Comparison of ENCODE assay signal across 28 mouse cellular contexts in the genomic region with DNA sequence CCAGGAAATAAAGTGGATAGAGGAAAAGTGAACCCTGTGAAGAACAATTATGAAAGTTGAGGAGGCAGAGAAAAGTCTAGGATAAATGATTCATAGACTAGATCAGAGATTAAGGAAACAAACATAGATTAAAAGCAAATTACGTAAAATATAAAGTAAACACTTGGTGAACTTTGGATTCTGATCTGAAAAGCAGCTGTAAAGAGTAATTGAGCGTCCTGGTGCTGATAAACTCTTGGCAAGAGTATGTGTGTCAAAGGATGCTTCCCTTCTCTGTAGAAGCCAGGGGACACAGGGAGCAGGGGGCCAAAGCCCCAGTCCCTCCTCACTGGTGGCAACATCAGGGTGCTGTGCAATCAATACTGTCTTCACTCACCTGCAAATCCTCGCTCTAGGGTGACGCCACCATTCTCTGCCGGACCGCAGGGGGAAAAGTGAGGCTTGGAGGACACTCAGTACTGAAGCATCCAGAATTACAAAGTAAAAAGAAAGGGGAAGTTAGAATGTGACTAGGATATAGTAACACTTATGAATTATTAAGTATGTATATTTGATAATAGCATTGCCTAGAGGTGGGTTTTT.
DNase-seq lines count a peak whose midpoint lies in the region; ATAC-seq and TF ChIP-seq lines count a peak whose summit lies in the region.
"Had no signal": no experiment of that assay in that cellular context is flagged by ENCODE, and none has a peak within 500 bp of the region (broad histone marks: within the 10 kb centered on the region; RNA-seq: fewer than 3 reads in every experiment).

No protein-coding gene starts in this region.

- no peak for TF ChIP-seq POLR2A in MEL (IDR thresholded peaks at IDR 0.05; ENCODE audit: control insufficient read depth in 1 of 2, insufficient read depth in 1 of 2, low read depth in 1 of 2, low read length in 2 of 2, poor library complexity in 1 of 2)

- no peak overlapping the region for H3K9ac ChIP-seq in intestine, embryonic 16.5 days (ENCODE audit: low read depth, low read length)
- no peak overlapping the region for H3K9ac ChIP-seq in intestine, embryonic 15.5 days
- no peak overlapping the region for H3K9ac ChIP-seq in lung, embryonic 14.5 days
- H3K9ac ChIP-seq in MEL (ENCODE audit: control insufficient read depth, low read depth, low read length, poor library complexity, severe bottlenecking), result no peak overlapping the region
- H3K9ac ChIP-seq: forebrain, postnatal 0 days; heart, embryonic 12.5 days; hindbrain, embryonic 13.5 days; stomach, embryonic 15.5 days had no signal

- no peaks in the 10 kb centered on the region for H3K79me2 ChIP-seq in MEL (ENCODE audit: control insufficient read depth, insufficient read depth, low read length, poor library complexity)

- peaks cover 6% of the 10 kb centered on the region; the same call in 1 of the 2 replicates for H3K4me1 ChIP-seq in intestine, embryonic 16.5 days (ENCODE audit: control insufficient read depth, insufficient read depth, low read length)
- peaks cover 6% of the 10 kb centered on the region; the same call in 1 of the 2 replicates for H3K4me1 ChIP-seq in intestine, embryonic 15.5 days (replicated peaks)
- peaks cover 20% of the 10 kb centered on the region for H3K4me1 ChIP-seq in lung, embryonic 14.5 days (ENCODE audit: insufficient read depth)
- H3K4me1 ChIP-seq in MEL (ENCODE audit: control insufficient read depth in 1 of 2, insufficient read depth in 2 of 2, low read length in 2 of 2), result no peaks in the 10 kb centered on the region
- H3K4me1 ChIP-seq: hindbrain, embryonic 13.5 days had no signal

- no peak overlapping the region for H3K4me3 ChIP-seq in intestine, embryonic 16.5 days (ENCODE audit: low read length)
- no peak overlapping the region for H3K4me3 ChIP-seq in intestine, embryonic 15.5 days (replicated peaks)
- no peak overlapping the region for H3K4me3 ChIP-seq in lung, embryonic 14.5 days (ENCODE audit: low read depth, low read length)
- no peak overlapping the region for H3K4me3 ChIP-seq in MEL (ENCODE audit: control insufficient read depth in 1 of 2, insufficient read depth in 1 of 2, low read depth in 2 of 2, low read length in 2 of 2)
- H3K4me3 ChIP-seq: erythroblast, embryonic 14.5 days; heart, embryonic 12.5 days; hindbrain, embryonic 13.5 days; stomach, embryonic 15.5 days had no signal

- H3K27ac ChIP-seq in intestine, embryonic 16.5 days (ENCODE audit: low read length), result no peak overlapping the region
- H3K27ac ChIP-seq in intestine, embryonic 15.5 days, result no peak overlapping the region
- H3K27ac ChIP-seq in lung, embryonic 14.5 days (ENCODE audit: low read depth), result peak overlapping the region; percentile 68; the same call in 1 of the 2 replicates
- H3K27ac ChIP-seq in MEL (ENCODE audit: control insufficient read depth, low read depth, low read length), result no peak overlapping the region
- H3K27ac ChIP-seq: hindbrain, embryonic 13.5 days; stomach, embryonic 15.5 days had no signal

- peak; percentile 63; the same call in 1 of the 2 replicates for ATAC-seq in intestine, embryonic 16.5 days
- ATAC-seq in intestine, embryonic 15.5 days, result no peak
- no peak for ATAC-seq in lung, embryonic 14.5 days (ENCODE audit: insufficient read depth)
- ATAC-seq: activated CD4-positive, CD25-positive, alpha-beta regulatory T cell, adult 4 months; forebrain, postnatal 0 days; midbrain, embryonic 16.5 days had no signal

- no peak overlapping the region for H3K4me2 ChIP-seq in intestine, embryonic 16.5 days (ENCODE audit: low read depth, low read length)
- H3K4me2 ChIP-seq in intestine, embryonic 15.5 days (replicated peaks), result no peak overlapping the region
- H3K4me2 ChIP-seq in lung, embryonic 14.5 days, result no peak overlapping the region
- H3K4me2 ChIP-seq: heart, embryonic 12.5 days; hindbrain, embryonic 13.5 days; liver, embryonic 11.5 days; midbrain, embryonic 11.5 days; stomach, embryonic 15.5 days had no signal

- no peak for TF ChIP-seq EP300 in MEL (IDR thresholded peaks at IDR 0.05; ENCODE audit: low read depth in 1 of 2, low read length in 2 of 2)

- WGBS in intestine, embryonic 16.5 days, result 63% methylated on average over 6 of the region's 6 CpGs
- WGBS in intestine, embryonic 15.5 days, result 72% methylated on average over 6 of the region's 6 CpGs
- WGBS in lung, embryonic 14.5 days, result 53% methylated on average over 6 of the region's 6 CpGs
- WGBS in large intestine, adult 2 months, result 30% methylated on average over 6 of the region's 6 CpGs

- H3K9me3 ChIP-seq in intestine, embryonic 16.5 days (ENCODE audit: control insufficient read depth, low read length), result no peaks in the 10 kb centered on the region
- no peaks in the 10 kb centered on the region for H3K9me3 ChIP-seq in intestine, embryonic 15.5 days
- 0 out of 2 replicates have a peak, but pooled peaks cover 3% of the 10 kb centered on the region for H3K9me3 ChIP-seq in lung, embryonic 14.5 days (ENCODE audit: low read depth, low read length)
- H3K9me3 ChIP-seq in MEL (replicated peaks; ENCODE audit: insufficient read depth, low read length), result no peaks in the 10 kb centered on the region
- H3K9me3 ChIP-seq: heart, embryonic 12.5 days; stomach, embryonic 15.5 days had no signal

- no peaks in the 10 kb centered on the region for H3K36me3 ChIP-seq in intestine, embryonic 16.5 days (ENCODE audit: control insufficient read depth, insufficient read depth, low read length)
- no peaks in the 10 kb centered on the region for H3K36me3 ChIP-seq in intestine, embryonic 15.5 days
- no peaks in the 10 kb centered on the region for H3K36me3 ChIP-seq in lung, embryonic 14.5 days (ENCODE audit: insufficient read depth)
- peaks cover 0 to 2% of the 10 kb centered on the region in 2 experiments; a peak in 1 of 4 replicates for H3K36me3 ChIP-seq in MEL (ENCODE audit: control insufficient read depth in 1 of 2, insufficient read depth in 2 of 2, low read length in 2 of 2)
- H3K36me3 ChIP-seq: hindbrain, embryonic 13.5 days; stomach, embryonic 15.5 days had no signal

- peak; percentile 75 for DNase-seq in lung, embryonic 14.5 days
- DNase-seq in lung, postnatal 25 days (ENCODE audit: low spot score), result no peak
- DNase-seq in MEL (ENCODE audit: low read depth, low spot score), result peak; percentile 3
- DNase-seq in large intestine, adult 2 months (ENCODE audit: low read depth, low spot score), result peak; percentile 43
- DNase-seq in gastrocnemius, adult 8-10 months (ENCODE audit: low spot score in 2 of 2), result no peak
- DNase-seq: adrenal gland, adult 2 months; adrenal gland, postnatal 36 days; cerebellum, adult 18-20 months; cerebellum, postnatal 14 days; forebrain, postnatal 0 days; gastrocnemius, postnatal 10 days; heart, postnatal 4 days; kidney, adult 2 months; kidney, postnatal 10 days; lung, adult 2 months; right cerebral cortex, postnatal 25 days; thymus, adult 2 months; thymus, postnatal 36 days had no signal

- no peaks in the 10 kb centered on the region for H3K27me3 ChIP-seq in intestine, embryonic 16.5 days (replicated peaks; ENCODE audit: control insufficient read depth, insufficient read depth, low read length)
- H3K27me3 ChIP-seq in intestine, embryonic 15.5 days (replicated peaks), result no peaks in the 10 kb centered on the region
- H3K27me3 ChIP-seq in lung, embryonic 14.5 days (ENCODE audit: insufficient read depth, low read length), result no peaks in the 10 kb centered on the region
- H3K27me3 ChIP-seq in MEL (ENCODE audit: control insufficient read depth in 1 of 2, insufficient read depth in 2 of 2, low read length in 2 of 2), result no peaks in the 10 kb centered on the region; a peak in 1 of 4 replicates
- H3K27me3 ChIP-seq: heart, embryonic 12.5 days; hindbrain, embryonic 13.5 days; stomach, embryonic 15.5 days had no signal

- no peak for TF ChIP-seq RAD21 in MEL (IDR thresholded peaks at IDR 0.05; ENCODE audit: low read depth, low read length)

- no peak for TF ChIP-seq CTCF in lung, embryonic 14.5 days (IDR thresholded peaks at IDR 0.05; ENCODE audit: low read depth)
- no peak for TF ChIP-seq CTCF in MEL (IDR thresholded peaks at IDR 0.05 in 2 of 3, conservative IDR thresholded peaks at IDR 0.05 in 1 of 3; ENCODE audit: control insufficient read depth in 1 of 3, insufficient read depth in 1 of 3, low read depth in 2 of 3, low read length in 3 of 3, poor library complexity in 1 of 3, severe bottlenecking in 1 of 3)

TF ChIP-seq in MEL, 35 proteins besides CTCF, POLR2A, EP300 and RAD21:
- TF ChIP-seq SIN3A (IDR thresholded peaks at IDR 0.05; ENCODE audit: low read length) (no peak), POLR2AphosphoS5 (IDR thresholded peaks at IDR 0.05; ENCODE audit: borderline replicate concordance, low read depth, low read length) (no peak), NRF1 (IDR thresholded peaks at IDR 0.05; ENCODE audit: insufficient read depth, low read depth, low read length, poor library complexity, severe bottlenecking) (no peak), ZKSCAN1 (IDR thresholded peaks at IDR 0.05; ENCODE audit: low read depth, low read length) (no peak), TCF12 (IDR thresholded peaks at IDR 0.05; ENCODE audit: low read depth, low read length) (no peak), POLR2AphosphoS2 (IDR thresholded peaks at IDR 0.05; ENCODE audit: low read length) (no peak)

Comparison
In these comparisons a context has a peak if more than half of its experiments do, and no peak if none do; other contexts are left out.
1. DNase-seq: peak in lung, embryonic 14.5 days (single experiment), MEL (single experiment) and large intestine, adult 2 months (single experiment); none in lung, postnatal 25 days (single experiment) and gastrocnemius, adult 8-10 months (0 of 2).